Mouse (Mus musculus) heart, embryonic 13.5 days (tissue): ENCODE measurements at regions not wholly inside any gene's neighbourhood (a gene's known extent, or its start where the extent isn't known, plus 50 kb on each side); places are given as distances from the start of the nearest gene placed in this dataset.

Experiments used
- ATAC-seq: fragments of 200-750 bp; cut with Nextera tagmentation; 2 replicates; pipeline ENCODE4 v1.8.0; 2017; ENCODE audit warnings: moderate TSS enrichment; ENCODE audit not compliant: insufficient number of reproducible peaks, low FRiP score, low TSS enrichment; ENCODE audit errors: extremely low read depth
- H3K27ac ChIP-seq: fragments of 300-500 bp; sonication (generic); replicated peaks from 2 replicates; pipeline ENCODE4 v1.5.1; 2015; ENCODE audit warnings: moderate library complexity, mild to moderate bottlenecking, inconsistent platforms
- H3K27me3 ChIP-seq: fragments of 300-500 bp; sonication (generic); replicated peaks from 2 replicates; pipeline ENCODE4 v1.6.1; 2015; ENCODE audit warnings: mild to moderate bottlenecking, inconsistent platforms
- H3K36me3 ChIP-seq: fragments of 300-500 bp; sonication (generic); 2 replicates; pipeline ENCODE4 v1.6.1; 2015; ENCODE audit warnings: mild to moderate bottlenecking, inconsistent platforms
- H3K4me1 ChIP-seq: fragments of 300-500 bp; sonication (generic); 2 replicates; pipeline ENCODE4 v1.6.1; 2015; ENCODE audit warnings: inconsistent platforms
- H3K4me2 ChIP-seq: fragments of 300-500 bp; sonication (generic); 2 replicates; pipeline ENCODE4 v1.6.1; 2015; ENCODE audit warnings: inconsistent platforms, mild to moderate bottlenecking, moderate library complexity
- H3K4me3 ChIP-seq: fragments of 300-500 bp; sonication (generic); 2 replicates; pipeline ENCODE4 v1.5.1; 2015; ENCODE audit warnings: moderate library complexity, mild to moderate bottlenecking, inconsistent platforms
- H3K9ac ChIP-seq: fragments of 300-500 bp; sonication (generic); 2 replicates; pipeline ENCODE4 v1.6.1; 2015; ENCODE audit warnings: inconsistent platforms, mild to moderate bottlenecking, moderate library complexity
- H3K9me3 ChIP-seq: fragments of 300-500 bp; sonication (generic); 2 replicates; pipeline ENCODE4 v1.6.1; 2016; ENCODE audit warnings: inconsistent platforms
- WGBS: fragments of 180-500 bp; shearing (Covaris S2); methylation state at CpG from one replicate; pipeline ENCODE4 v1.1.7; 2015; ENCODE audit warnings: mixed read lengths; 5-methylcytosine and 5-hydroxymethylcytosine counted together

GRCm38 (mm10) chr12:71768471-71768870 is 62.4 kb upstream of the Daam1 start:
- 3% methylated on average over 12 of the region's 12 CpGs for WGBS
- H3K4me2 ChIP-seq: peak overlapping the region; percentile 71
- peak overlapping the region; percentile 75 for H3K9ac ChIP-seq
- H3K36me3 ChIP-seq: no peaks in the 10 kb centered on the region
- peaks cover 15% of the 10 kb centered on the region for H3K4me1 ChIP-seq
- peak overlapping the region; percentile 46 for H3K4me3 ChIP-seq
- H3K9me3 ChIP-seq: peaks cover 6% of the 10 kb centered on the region; the same call in 1 of the 2 replicates
- no peak for ATAC-seq
- H3K27ac ChIP-seq: no peak overlapping the region
- no peaks in the 10 kb centered on the region for H3K27me3 ChIP-seq

- peak overlapping the region; percentile 75 for H3K9ac ChIP-seq
- ATAC-seq: no peak
- no peaks in the 10 kb centered on the region for H3K36me3 ChIP-seq
- H3K9me3 ChIP-seq: peaks cover 6% of the 10 kb centered on the region; the same call in 1 of the 2 replicates
- peaks cover 15% of the 10 kb centered on the region for H3K4me1 ChIP-seq
- H3K27me3 ChIP-seq: no peaks in the 10 kb centered on the region
- H3K4me2 ChIP-seq: peak overlapping the region; percentile 71
- H3K4me3 ChIP-seq: peak overlapping the region; percentile 46
- H3K27ac ChIP-seq: no peak overlapping the region
- 32% methylated on average over 9 of the region's 9 CpGs for WGBS
Measured at GRCm38 (mm10) chr12:71768890-71769289, 62.0 kb upstream of the Daam1 start.

GRCm38 (mm10) chr12:71769302-71769701 is 61.6 kb upstream of the Daam1 start:
- no peaks in the 10 kb centered on the region for H3K36me3 ChIP-seq
- peaks cover 6% of the 10 kb centered on the region; the same call in 1 of the 2 replicates for H3K9me3 ChIP-seq
- H3K27ac ChIP-seq: no peak overlapping the region
- ATAC-seq: no peak
- peaks cover 15% of the 10 kb centered on the region for H3K4me1 ChIP-seq
- H3K4me3 ChIP-seq: no peak overlapping the region
- H3K9ac ChIP-seq: peak overlapping the region; percentile 75; the same call in 1 of the 2 replicates
- 73% methylated on average over 6 of the region's 6 CpGs for WGBS
- H3K27me3 ChIP-seq: no peaks in the 10 kb centered on the region
- H3K4me2 ChIP-seq: peak overlapping the region; percentile 71; the same call in 1 of the 2 replicates

- no peak overlapping the region for H3K27ac ChIP-seq
- no peak for ATAC-seq
- WGBS: 82% methylated on average over 9 of the region's 9 CpGs
Measured at GRCm38 (mm10) chr12:71773891-71774290, 57.0 kb upstream of the Daam1 start.

GRCm38 (mm10) chr12:71775126-71775525 is 55.8 kb upstream of the Daam1 start:
- no peak overlapping the region for H3K4me2 ChIP-seq
- peaks cover 27% of the 10 kb centered on the region for H3K4me1 ChIP-seq
- H3K9me3 ChIP-seq: no peaks in the 10 kb centered on the region
- ATAC-seq: no peak
- H3K36me3 ChIP-seq: no peaks in the 10 kb centered on the region
- 70% methylated on average over 12 of the region's 12 CpGs for WGBS
- no peaks in the 10 kb centered on the region for H3K27me3 ChIP-seq
- H3K4me3 ChIP-seq: no peak overlapping the region
- no peak overlapping the region for H3K27ac ChIP-seq
- H3K9ac ChIP-seq: no peak overlapping the region

More at GRCm38 (mm10) chr12:71773891-71774290, 57.0 kb upstream of the Daam1 start:
- no peaks in the 10 kb centered on the region for H3K9me3 ChIP-seq
- H3K4me3 ChIP-seq: no peak overlapping the region
- no peaks in the 10 kb centered on the region for H3K27me3 ChIP-seq
- no peak overlapping the region for H3K9ac ChIP-seq
- H3K4me2 ChIP-seq: no peak overlapping the region
- no peaks in the 10 kb centered on the region for H3K36me3 ChIP-seq
- peaks cover 21% of the 10 kb centered on the region for H3K4me1 ChIP-seq

GRCm38 (mm10) chr12:71778137-71778536 is 52.7 kb upstream of the Daam1 start:
- Histone ChIP-seq H3K4me1 (peaks cover 34% of the 10 kb centered on the region), H3K27ac (no peak overlapping the region), H3K9ac (peak overlapping the region; percentile 38; the same call in 1 of the 2 replicates), H3K4me3 (peak overlapping the region; percentile 39), H3K36me3 (no peaks in the 10 kb centered on the region), H3K4me2 (peak overlapping the region; percentile 66), H3K27me3 (no peaks in the 10 kb centered on the region), H3K9me3 (no peaks in the 10 kb centered on the region)
- WGBS: 16% methylated on average over 14 of the region's 14 CpGs
- ATAC-seq: no peak

- Histone ChIP-seq H3K36me3 (no peaks in the 10 kb centered on the region), H3K9ac (no peak overlapping the region), H3K4me3 (no peak overlapping the region), H3K4me2 (no peak overlapping the region), H3K27ac (no peak overlapping the region), H3K27me3 (no peaks in the 10 kb centered on the region), H3K9me3 (no peaks in the 10 kb centered on the region), H3K4me1 (peaks cover 34% of the 10 kb centered on the region)
- ATAC-seq: no peak
- 75% methylated on average over 3 of the region's 3 CpGs for WGBS
Measured at GRCm38 (mm10) chr12:71778948-71779347, 51.9 kb upstream of the Daam1 start.

- no peaks in the 10 kb centered on the region for H3K9me3 ChIP-seq
- H3K4me3 ChIP-seq: no peak overlapping the region
- H3K27ac ChIP-seq: no peak overlapping the region
- no peaks in the 10 kb centered on the region for H3K27me3 ChIP-seq
- no peak for ATAC-seq
- no peaks in the 10 kb centered on the region for H3K36me3 ChIP-seq
- 52% methylated on average over 6 of the region's 6 CpGs for WGBS
- no peak overlapping the region for H3K9ac ChIP-seq
- H3K4me1 ChIP-seq: peaks cover 34% of the 10 kb centered on the region
- no peak overlapping the region for H3K4me2 ChIP-seq
Measured at GRCm38 (mm10) chr12:71779418-71779817, 51.5 kb upstream of the Daam1 start.
